In the genomic region with DNA sequence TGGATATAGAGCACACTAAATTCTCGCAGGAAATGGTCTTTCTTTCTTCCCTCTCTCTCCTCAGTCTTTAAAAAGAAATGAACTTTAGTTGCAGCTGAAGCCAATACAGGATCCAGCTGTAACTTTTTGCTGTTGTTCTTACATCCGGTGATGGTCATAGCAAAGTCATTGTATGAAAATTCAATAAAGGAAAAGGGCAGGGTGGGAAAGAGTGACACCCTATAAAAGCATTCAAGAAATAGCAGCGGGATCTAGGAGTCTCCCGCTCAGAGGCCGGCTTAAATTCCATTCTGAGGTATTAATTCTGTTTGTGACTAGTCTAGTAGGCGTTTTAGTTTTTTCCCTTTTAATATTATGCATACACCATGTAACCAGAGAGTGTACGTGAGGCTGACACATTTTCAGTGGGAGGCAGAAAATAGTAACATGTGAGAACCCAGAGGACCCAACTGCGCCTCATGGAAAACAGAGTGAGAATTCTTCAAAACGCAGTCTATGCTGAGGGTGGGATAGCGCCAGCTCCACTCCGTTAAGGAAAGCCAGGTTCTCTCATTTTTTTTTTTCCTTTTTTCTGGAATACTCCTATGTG, we compare ENCODE assay signal across 9 mouse cellular contexts. TPM values are rescaled to one million over a fixed set of nuclear protein-coding genes. Genes with fewer than 3 reads are reported as not detected.
DNase-seq lines count a peak whose midpoint lies in the region; ATAC-seq lines count a peak whose summit lies in the region.
"Had no signal": no experiment of that assay in that cellular context is flagged by ENCODE, and none has a peak within 500 bp of the region (broad histone marks: within the 10 kb centered on the region; RNA-seq: fewer than 3 reads in every experiment).

No protein-coding gene starts in this region.

- no peak overlapping the region for H3K27ac ChIP-seq in heart, embryonic 10.5 days
- peak overlapping the region; percentile 97 for H3K27ac ChIP-seq in liver, embryonic 11.5 days (ENCODE audit: low read depth, low read length)
- H3K27ac ChIP-seq in stomach, embryonic 15.5 days = peak overlapping the region; percentile 49

- no peak overlapping the region for H3K9ac ChIP-seq in liver, embryonic 11.5 days (ENCODE audit: low read depth, low read length)
- H3K9ac ChIP-seq in stomach, embryonic 15.5 days = no peak overlapping the region

- WGBS in heart, embryonic 10.5 days = 80% methylated on average over 11 of the region's 11 CpGs
- WGBS in liver, embryonic 11.5 days = 82% methylated on average over 11 of the region's 11 CpGs
- WGBS in stomach, embryonic 15.5 days = 57% methylated on average over 11 of the region's 11 CpGs

- no peak overlapping the region for H3K4me3 ChIP-seq in heart, embryonic 10.5 days
- no peak overlapping the region for H3K4me3 ChIP-seq in liver, embryonic 11.5 days (ENCODE audit: low read depth, low read length)
- no peak overlapping the region for H3K4me3 ChIP-seq in stomach, embryonic 15.5 days (replicated peaks)

- no peaks in the 10 kb centered on the region for H3K27me3 ChIP-seq in heart, embryonic 10.5 days (ENCODE audit: insufficient read depth, poor library complexity, severe bottlenecking)
- H3K27me3 ChIP-seq in liver, embryonic 11.5 days (replicated peaks; ENCODE audit: control insufficient read depth, insufficient read depth, low read length) = no peaks in the 10 kb centered on the region
- no peaks in the 10 kb centered on the region for H3K27me3 ChIP-seq in stomach, embryonic 15.5 days (replicated peaks)
- H3K27me3 ChIP-seq: CH12.LX had no signal

- H3K4me1 ChIP-seq in heart, embryonic 10.5 days = peaks cover 50% of the 10 kb centered on the region
- peaks cover 85% of the 10 kb centered on the region for H3K4me1 ChIP-seq in liver, embryonic 11.5 days (replicated peaks; ENCODE audit: control insufficient read depth, insufficient read depth, low read length)
- peaks cover 30% of the 10 kb centered on the region for H3K4me1 ChIP-seq in stomach, embryonic 15.5 days

- H3K36me3 ChIP-seq in heart, embryonic 10.5 days = no peaks in the 10 kb centered on the region
- no peaks in the 10 kb centered on the region for H3K36me3 ChIP-seq in liver, embryonic 11.5 days (ENCODE audit: control insufficient read depth, insufficient read depth, low read length)
- H3K36me3 ChIP-seq in stomach, embryonic 15.5 days = no peaks in the 10 kb centered on the region

- no peak for ATAC-seq in liver, embryonic 11.5 days (replicated peaks; ENCODE audit: low FRiP score)
- ATAC-seq in stomach, embryonic 15.5 days (ENCODE audit: insufficient read depth, low FRiP score, low read depth) = no peak

- H3K4me2 ChIP-seq in liver, embryonic 11.5 days = peak overlapping the region; percentile 52; the same call in 1 of the 2 replicates
- H3K4me2 ChIP-seq in stomach, embryonic 15.5 days = no peak overlapping the region

- no peaks in the 10 kb centered on the region for H3K9me3 ChIP-seq in heart, embryonic 10.5 days
- H3K9me3 ChIP-seq in liver, embryonic 11.5 days (ENCODE audit: control insufficient read depth, low read length) = no peaks in the 10 kb centered on the region
- no peaks in the 10 kb centered on the region for H3K9me3 ChIP-seq in stomach, embryonic 15.5 days

- peak; percentile 40 for DNase-seq in heart, adult 8-10 months (ENCODE audit: low spot score)
- DNase-seq in heart, embryonic 10.5 days (ENCODE audit: low spot score) = no peak
- no peak for DNase-seq in liver, embryonic 11.5 days (ENCODE audit: low spot score)
- DNase-seq in liver = no peak
- peak; percentile 76 for DNase-seq in fibroblast of lung, adult 2 months (ENCODE audit: low read depth)
- no peak for DNase-seq in cerebellum, adult 9-10 months
- no peak for DNase-seq in thymus, adult 18-20 months

RNA-seq across cellular contexts. Expression of a gene that starts 15.7 kb away (rescaled TPM):
- total RNA-seq in heart, adult 8-10 months (2022) = 10 to 100 TPM; 23.1 to 33.1 (median 27.4) TPM
- 30.9 and 33.1 TPM in 2 replicates for polyA plus RNA-seq in heart, embryonic 10.5 days (2016; fragmentation: Nextera tagmentation; extraction: Ambion mirVana)
- 62.8 and 64.5 TPM in 2 replicates for polyA plus RNA-seq in liver, embryonic 11.5 days (2014; fragmentation: Nextera tagmentation; extraction: Ambion mirVana)
- 49.8 and 53.9 TPM in 2 replicates for polyA plus RNA-seq in stomach, embryonic 15.5 days (2015; fragmentation: Nextera tagmentation; extraction: Ambion mirVana)

Comparison
In these comparisons a context has a peak if more than half of its experiments do, and no peak if none do; other contexts are left out.
1. DNase-seq: peak in heart, adult 8-10 months (single experiment) and fibroblast of lung, adult 2 months (single experiment); none in heart, embryonic 10.5 days (single experiment), liver, embryonic 11.5 days (single experiment), liver (single experiment), cerebellum, adult 9-10 months (single experiment) and thymus, adult 18-20 months (0 of 2).